Mouse (Mus musculus): ENCODE results near the gene Edf1. TPM values are rescaled to one million over a fixed set of nuclear protein-coding genes. Genes with fewer than 3 reads are reported as not detected.

Edf1 gene
- total and polyA plus RNA-seq, 3 experiments = 188 to 215 (median 202) TPM

DNA sequence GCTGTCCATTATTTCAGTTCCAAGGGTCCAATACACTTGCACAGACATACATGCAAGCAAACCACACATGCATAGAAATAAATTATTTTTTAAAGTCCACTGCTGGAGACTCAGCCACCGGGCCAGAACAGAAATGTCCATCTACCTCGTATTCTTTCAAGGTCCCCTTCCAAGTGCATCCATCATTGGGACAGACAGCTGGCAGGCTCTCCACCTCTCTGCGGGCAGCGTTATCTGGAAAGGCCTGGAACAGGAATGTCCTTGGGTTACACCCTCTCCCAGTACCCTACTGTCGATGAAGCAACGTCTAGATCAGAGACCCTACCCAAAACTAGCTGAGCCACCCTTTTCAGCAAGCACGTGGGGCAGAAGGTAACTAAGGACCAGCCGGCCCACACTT, 21.1 kb upstream of the Edf1 start:
- no peak overlapping the region for H3K4me2 ChIP-seq (ENCODE audit: insufficient read depth, low read depth, poor library complexity, severe bottlenecking)
- no peak overlapping the region for H3K9ac ChIP-seq (ENCODE audit: insufficient read depth, low read depth)
- dilution Hi-C loops (cut with MboI; ENCODE audit: extremely low pct_ligation_motif_present, extremely low pct_unique_long_range_greater_than_20kb, low sequenced_read_pairs) = no loop called here
- no peak for DNase-seq (ENCODE audit: extremely low read depth)
- no peaks in the 10 kb centered on the region for H3K27me3 ChIP-seq (replicated peaks)
- H3K36me3 ChIP-seq (replicated peaks in 1 of 2; ENCODE audit: control insufficient read depth in 1 of 2, insufficient read depth in 1 of 2, low read length in 1 of 2) = peaks cover 35 to 72% of the 10 kb centered on the region in 2 experiments
- H3K4me3 ChIP-seq (replicated peaks in 1 of 3; ENCODE audit: low read depth in 2 of 3, low read length in 2 of 3, poor library complexity in 1 of 3) = no peak overlapping the region
- in situ Hi-C loops (cut with MboI; ENCODE audit: low pct_ligation_motif_present, low pct_unique_long_range_greater_than_20kb, low sequenced_read_pairs) = no loop called here
- H3K4me1 ChIP-seq (ENCODE audit: control insufficient read depth in 1 of 2, insufficient read depth in 2 of 2) = peaks cover 29 to 86% of the 10 kb centered on the region in 2 experiments
- H3K79me2 ChIP-seq (replicated peaks; ENCODE audit: control insufficient read depth, extremely low read depth, insufficient read depth, poor library complexity, severe bottlenecking) = peaks cover 51% of the 10 kb centered on the region
- H3K27ac ChIP-seq (ENCODE audit: insufficient read depth, low read depth) = no peak overlapping the region
- TF ChIP-seq BHLHE40 (IDR thresholded peaks at IDR 0.05; ENCODE audit: low read depth, low read length) (no peak), JUN (IDR thresholded peaks at IDR 0.05; ENCODE audit: insufficient read depth, low read depth, low read length) (no peak), HCFC1 (IDR thresholded peaks at IDR 0.05; ENCODE audit: low read depth, low read length) (no peak), IRF4 (IDR thresholded peaks at IDR 0.05; ENCODE audit: low read depth, low read length) (no peak), PAX5 (IDR thresholded peaks at IDR 0.05; ENCODE audit: low read length) (no peak), NELFE (IDR thresholded peaks at IDR 0.05; ENCODE audit: low read depth, low read length) (no peak), ETS1 (conservative IDR thresholded peaks at IDR 0.05; ENCODE audit: low read depth, low read length) (no peak), MAFK (IDR thresholded peaks at IDR 0.05; ENCODE audit: insufficient replicate concordance, low read length) (no peak), USF2 (conservative IDR thresholded peaks at IDR 0.05; ENCODE audit: low read depth, low read length) (no peak), POLR2AphosphoS2 (IDR thresholded peaks at IDR 0.05; ENCODE audit: low read depth, low read length) (no peak), EP300 (IDR thresholded peaks at IDR 0.05; ENCODE audit: low read length) (no peak), MAZ (IDR thresholded peaks at IDR 0.05; ENCODE audit: low read depth, low read length) (no peak)
- no peaks in the 10 kb centered on the region for H3K9me3 ChIP-seq (replicated peaks; ENCODE audit: low read length)

GRCm38 (mm10) chr2:25540541-25540948, 17.1 kb upstream of the Edf1 start:
- Histone ChIP-seq H3K27ac (ENCODE audit: insufficient read depth, low read depth) (no peak overlapping the region), H3K79me2 (replicated peaks; ENCODE audit: control insufficient read depth, extremely low read depth, insufficient read depth, poor library complexity, severe bottlenecking) (peaks cover 72% of the 10 kb centered on the region), H3K27me3 (replicated peaks) (no peaks in the 10 kb centered on the region), H3K4me2 (ENCODE audit: insufficient read depth, low read depth, poor library complexity, severe bottlenecking) (no peak overlapping the region), H3K4me1 (ENCODE audit: control insufficient read depth in 1 of 2, insufficient read depth in 2 of 2) (peaks cover 37 to 88% of the 10 kb centered on the region in 2 experiments), H3K9me3 (replicated peaks; ENCODE audit: low read length) (no peaks in the 10 kb centered on the region), H3K36me3 (replicated peaks in 1 of 2; ENCODE audit: control insufficient read depth in 1 of 2, insufficient read depth in 1 of 2, low read length in 1 of 2) (peaks cover 31 to 79% of the 10 kb centered on the region in 2 experiments), H3K9ac (ENCODE audit: insufficient read depth, low read depth) (no peak overlapping the region), H3K4me3 (replicated peaks in 1 of 3; ENCODE audit: low read depth in 2 of 3, low read length in 2 of 3, poor library complexity in 1 of 3) (no peak overlapping the region)
- dilution Hi-C loops (cut with MboI; ENCODE audit: extremely low pct_ligation_motif_present, extremely low pct_unique_long_range_greater_than_20kb, low sequenced_read_pairs) (no loop called here), in situ Hi-C loops (cut with MboI; ENCODE audit: low pct_ligation_motif_present, low pct_unique_long_range_greater_than_20kb, low sequenced_read_pairs) (no loop called here)
- TF ChIP-seq MAFK (IDR thresholded peaks at IDR 0.05; ENCODE audit: insufficient replicate concordance, low read length) (no peak), MYC (IDR thresholded peaks at IDR 0.05; ENCODE audit: low read depth, low read length) (no peak), GABPA (IDR thresholded peaks at IDR 0.05; ENCODE audit: insufficient replicate concordance, low read depth, low read length) (no peak), PAX5 (IDR thresholded peaks at IDR 0.05; ENCODE audit: low read length) (no peak), KAT2A (IDR thresholded peaks at IDR 0.05; ENCODE audit: insufficient replicate concordance, low read length) (no peak), RCOR1 (conservative IDR thresholded peaks at IDR 0.05; ENCODE audit: low read depth, low read length) (no peak), UBTF (IDR thresholded peaks at IDR 0.05; ENCODE audit: low read depth, low read length) (no peak), HCFC1 (IDR thresholded peaks at IDR 0.05; ENCODE audit: low read depth, low read length) (no peak), ETS1 (conservative IDR thresholded peaks at IDR 0.05; ENCODE audit: low read depth, low read length) (no peak), SIN3A (IDR thresholded peaks at IDR 0.05; ENCODE audit: low read length) (no peak), POLR2A (IDR thresholded peaks at IDR 0.05; ENCODE audit: low read depth, low read length) (no peak), ELF1 (IDR thresholded peaks at IDR 0.05; ENCODE audit: low read depth, low read length) (no peak), MEF2A (IDR thresholded peaks at IDR 0.05; ENCODE audit: borderline replicate concordance, low read depth, low read length) (no peak)
- DNase-seq (ENCODE audit: extremely low read depth) = no peak
